Mouse (Mus musculus): ENCODE measurements at regions not wholly inside any gene's neighbourhood (a gene's known extent, or its start where the extent isn't known, plus 50 kb on each side); places are given as distances from the start of the nearest gene placed in this dataset.

- intact Hi-C loops (cut with DNase I): loop anchor here (2.0 kb wide), 1 partner anchor 53 kb away; no protein-coding TSS in a partner anchor
- peak; percentile 26 to 46 for DNase-seq
Observed at GRCm38 (mm10) chrX:21293666-21294065, 118.2 kb upstream of the Gm21876 start.

DNA sequence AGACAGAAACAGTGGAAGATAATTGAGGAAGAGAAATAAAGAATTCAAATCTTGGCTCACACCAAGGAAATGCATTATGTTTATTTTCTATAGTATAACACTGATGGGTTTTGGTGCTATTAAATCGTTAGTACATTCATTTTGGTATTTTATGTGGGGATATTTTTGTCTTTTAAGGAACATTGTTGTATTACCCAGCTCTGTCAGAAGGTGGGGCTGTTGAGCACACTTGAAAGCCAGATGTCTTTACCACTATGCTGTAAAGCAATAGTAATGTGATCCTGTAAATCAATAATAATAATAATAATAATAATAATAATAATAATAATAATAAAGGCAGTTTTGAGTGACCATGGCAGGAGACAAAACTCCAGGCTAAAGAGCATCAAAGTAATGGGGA lies 120.0 kb upstream of the Gm21876 start:
- intact Hi-C loops (cut with DNase I): no loop called here

DNA sequence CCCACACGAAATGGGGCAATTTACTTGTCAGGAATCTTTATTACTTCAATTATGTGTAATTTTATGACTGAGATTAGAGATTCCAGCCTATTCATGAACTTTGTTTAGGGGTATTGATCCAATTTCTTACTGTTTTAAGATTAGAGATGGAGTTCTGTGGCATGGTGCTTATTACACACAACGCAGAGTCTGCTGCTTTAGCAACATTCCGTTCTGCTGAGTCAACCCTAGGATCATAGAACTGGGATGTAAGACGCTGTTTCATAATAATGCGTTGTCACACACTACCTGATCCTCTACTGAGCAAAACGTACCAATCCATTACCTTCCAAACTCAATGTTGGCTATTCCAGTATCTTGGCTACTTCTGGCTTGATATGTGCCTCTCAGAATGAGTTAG lies 121.9 kb upstream of the Gm21876 start:
- DNase-seq: no peak
- intact Hi-C loops (cut with DNase I): no loop called here

More for the DNA sequence above, 120.0 kb upstream of the Gm21876 start:
- peak in 1 of 2 experiments; percentile 2 for DNase-seq

DNA sequence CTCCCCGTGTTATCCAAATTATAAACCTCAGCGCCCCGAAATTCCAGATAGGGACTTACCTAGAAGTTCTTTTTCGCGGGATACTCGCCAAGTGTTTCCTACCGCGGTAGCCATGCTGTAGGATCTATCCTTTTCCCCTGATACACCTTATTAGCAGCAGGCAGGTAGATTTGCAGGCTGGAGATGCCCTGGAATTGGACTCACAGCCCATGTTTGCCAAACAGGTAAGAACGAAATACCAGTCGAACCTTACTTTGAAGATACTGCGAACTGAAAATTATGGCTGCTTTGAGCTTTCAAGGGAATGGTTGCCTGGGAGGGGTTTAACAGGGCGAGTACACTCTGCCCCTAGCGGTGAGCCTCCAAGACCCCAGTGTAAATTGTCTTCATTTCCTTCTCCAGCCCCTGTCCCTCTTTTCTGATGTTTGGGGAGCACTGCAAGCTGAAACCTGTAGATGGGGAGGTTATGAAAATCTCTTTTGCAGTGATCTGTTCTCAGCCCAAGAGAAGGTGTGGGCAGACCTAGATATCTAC lies 149.8 kb upstream of the Agtr2 start:
- DNase-seq: no peak
- intact Hi-C loops (cut with DNase I): no loop called here

DNA sequence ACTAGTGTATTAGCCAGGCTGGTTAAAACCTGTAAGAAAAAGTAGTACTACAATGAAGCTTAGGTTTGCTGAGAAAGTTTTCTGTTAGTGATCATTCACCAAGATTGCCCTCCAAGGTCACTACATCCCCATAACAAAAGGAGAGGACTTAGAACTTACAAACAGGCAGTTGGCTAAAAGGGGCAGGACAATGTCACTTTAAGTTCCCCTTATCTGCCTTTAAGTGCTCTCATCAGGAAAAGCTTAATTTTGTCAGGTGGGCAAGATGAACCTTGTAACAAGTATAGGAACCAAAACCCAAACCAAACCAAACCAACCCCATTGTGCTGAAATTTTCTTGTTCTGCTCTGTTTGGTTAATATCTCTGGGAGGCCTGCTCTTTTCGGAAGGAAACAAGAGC lies 139.9 kb upstream of the Agtr2 start:
- intact Hi-C loops (cut with DNase I): no loop called here
- DNase-seq: no peak

- DNase-seq: peak in 1 of 2 experiments; percentile 14
- intact Hi-C loops (cut with DNase I): no loop called here
Observed at GRCm38 (mm10) chrX:21350503-21350902, 133.8 kb upstream of the Agtr2 start.

- peak in 1 of 2 experiments; percentile 16 for DNase-seq
- intact Hi-C loops (cut with DNase I): no loop called here
Observed at GRCm38 (mm10) chrX:21352350-21352749, 132.0 kb upstream of the Agtr2 start.

GRCm38 (mm10) chrX:21360771-21361667 lies 123.3 kb upstream of the Agtr2 start:
- DNase-seq: peak; percentile 4 to 10
- intact Hi-C loops (cut with DNase I): no loop called here

GRCm38 (mm10) chrX:21385221-21385620 lies 99.1 kb upstream of the Agtr2 start:
- intact Hi-C loops (cut with DNase I): loop anchor here (5.0 kb wide), 1 partner anchor 442 kb away; no protein-coding TSS in a partner anchor
- no peak for DNase-seq

DNA sequence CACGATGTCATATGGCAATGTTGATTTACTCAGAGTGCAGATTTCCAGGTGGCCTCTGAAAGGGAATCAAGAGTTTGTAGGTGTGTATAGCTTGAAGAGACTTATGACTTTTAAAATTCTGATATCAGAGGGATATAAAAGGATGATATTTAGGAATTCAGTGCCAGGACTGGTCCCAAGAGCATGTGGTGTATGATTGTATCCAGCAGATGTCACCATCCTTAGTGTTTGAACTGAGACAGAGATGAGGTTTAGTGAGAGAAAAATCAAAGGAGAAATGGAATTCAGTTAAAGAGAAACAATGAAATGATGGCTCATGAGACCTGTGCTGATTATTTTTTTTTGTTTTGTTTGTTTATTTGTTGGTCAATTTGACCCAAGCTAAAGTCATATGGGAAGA lies 94.4 kb upstream of the Agtr2 start:
- DNase-seq: no peak
- intact Hi-C loops (cut with DNase I): loop anchor here (5.0 kb wide), 1 partner anchor 437 kb away; no protein-coding TSS in a partner anchor

GRCm38 (mm10) chrX:21393212-21393611 lies 91.1 kb upstream of the Agtr2 start:
- intact Hi-C loops (cut with DNase I): no loop called here

GRCm38 (mm10) chrX:21424797-21425196 lies 59.5 kb upstream of the Agtr2 start:
- intact Hi-C loops (cut with DNase I): no loop called here

More at GRCm38 (mm10) chrX:21393212-21393611, 91.1 kb upstream of the Agtr2 start:
- peak; percentile 14 to 27 for DNase-seq

GRCm38 (mm10) chrX:21428081-21428480 lies 56.3 kb upstream of the Agtr2 start:
- peak in 1 of 2 experiments; percentile 2 for DNase-seq
- intact Hi-C loops (cut with DNase I): no loop called here

More at GRCm38 (mm10) chrX:21424797-21425196, 59.5 kb upstream of the Agtr2 start:
- DNase-seq: peak; percentile 1 to 8

GRCm38 (mm10) chrX:21433501-21433900 lies 50.8 kb upstream of the Agtr2 start:
- intact Hi-C loops (cut with DNase I): no loop called here
- no peak for DNase-seq

Data from heart, postnatal 14 days (tissue).